Mouse (Mus musculus) hindbrain, embryonic 11.5 days (tissue): ENCODE measurements at regions not wholly inside any gene's neighbourhood (a gene's known extent, or its start where the extent isn't known, plus 50 kb on each side); places are given as distances from the start of the nearest gene placed in this dataset.

ENCODE experiments used
- ATAC-seq: fragments of 200-750 bp; cut with Nextera tagmentation; 2 replicates; pipeline ENCODE4 v1.8.0; 2017; ENCODE audit warnings: mild to moderate bottlenecking, moderate TSS enrichment, moderate library complexity; ENCODE audit not compliant: low FRiP score
- DNase-seq: peaks from one replicate; pipeline ENCODE4 v3.0.0-alpha.2; 2015; ENCODE audit warnings: low spot score
- H3K27ac ChIP-seq: fragments of 300-500 bp; sonication (generic); 2 replicates; pipeline ENCODE4 v1.5.1; 2014; ENCODE audit warnings: mild to moderate bottlenecking, low read depth, low read length
- H3K27me3 ChIP-seq: fragments of 300-500 bp; sonication (generic); 2 replicates; pipeline ENCODE4 v1.6.1; 2014; ENCODE audit warnings: mild to moderate bottlenecking, low read length, moderate library complexity, mixed read lengths; ENCODE audit not compliant: control insufficient read depth, insufficient read depth
- H3K36me3 ChIP-seq: fragments of 300-500 bp; sonication (generic); 2 replicates; pipeline ENCODE4 v1.6.1; 2014; ENCODE audit warnings: mild to moderate bottlenecking, low read length, moderate library complexity, mixed read lengths; ENCODE audit not compliant: control insufficient read depth, insufficient read depth
- H3K4me1 ChIP-seq: fragments of 300-500 bp; sonication (generic); replicated peaks from 2 replicates; pipeline ENCODE4 v1.6.1; 2014; ENCODE audit warnings: low read length, mixed read lengths; ENCODE audit not compliant: control insufficient read depth, insufficient read depth
- H3K4me2 ChIP-seq: fragments of 300-500 bp; sonication (generic); replicated peaks from 2 replicates; pipeline ENCODE4 v1.6.1; 2014; ENCODE audit warnings: mild to moderate bottlenecking, low read depth, low read length
- H3K4me3 ChIP-seq: fragments of 300-500 bp; sonication (generic); 2 replicates; pipeline ENCODE4 v1.5.1; 2014; ENCODE audit warnings: low read depth, low read length
- H3K9ac ChIP-seq: fragments of 300-500 bp; sonication (generic); 2 replicates; pipeline ENCODE4 v1.6.1; 2014; ENCODE audit warnings: low read depth, low read length
- H3K9me3 ChIP-seq: fragments of 300-500 bp; sonication (generic); 2 replicates; pipeline ENCODE4 v1.6.1; 2016; ENCODE audit warnings: low read length; ENCODE audit not compliant: control insufficient read depth
- WGBS: fragments of 180-500 bp; shearing (Covaris S2); extraction: QIAGEN DNeasy Blood & Tissue Kit; methylation state at CpG from one replicate; pipeline ENCODE4 v1.1.7; 2014; 5-methylcytosine and 5-hydroxymethylcytosine counted together

- H3K36me3 ChIP-seq, result no peaks in the 10 kb centered on the region
- no peak overlapping the region for H3K9ac ChIP-seq
- WGBS, result 82% methylated on average over 6 of the region's 6 CpGs
- no peaks in the 10 kb centered on the region for H3K27me3 ChIP-seq
- H3K4me3 ChIP-seq, result no peak overlapping the region
- no peak overlapping the region for H3K4me2 ChIP-seq
- H3K4me1 ChIP-seq, result no peaks in the 10 kb centered on the region
- DNase-seq (no peak), ATAC-seq (no peak)
- no peaks in the 10 kb centered on the region for H3K9me3 ChIP-seq
- H3K27ac ChIP-seq, result no peak overlapping the region
Measured at GRCm38 (mm10) chr4:89446156-89446716, 135.4 kb upstream of the Cdkn2b start.

GRCm38 (mm10) chr4:89445214-89446155 is 134.6 kb upstream of the Cdkn2b start:
- no peak overlapping the region for H3K4me3 ChIP-seq
- WGBS, result 70% methylated on average over 11 of the region's 11 CpGs
- ATAC-seq, result no peak

GRCm38 (mm10) chr4:89442526-89442925 is 131.7 kb upstream of the Cdkn2b start:
- Histone ChIP-seq H3K27ac (no peak overlapping the region), H3K9ac (no peak overlapping the region), H3K9me3 (no peaks in the 10 kb centered on the region), H3K36me3 (no peaks in the 10 kb centered on the region), H3K4me3 (no peak overlapping the region), H3K27me3 (no peaks in the 10 kb centered on the region), H3K4me1 (no peaks in the 10 kb centered on the region), H3K4me2 (no peak overlapping the region)
- 82% methylated on average over 1 of the region's 1 CpGs for WGBS
- ATAC-seq, result no peak
- DNase-seq, result no peak

More at GRCm38 (mm10) chr4:89445214-89446155, 134.6 kb upstream of the Cdkn2b start:
- Histone ChIP-seq H3K9ac (no peak overlapping the region), H3K4me1 (no peaks in the 10 kb centered on the region), H3K9me3 (no peaks in the 10 kb centered on the region), H3K4me2 (no peak overlapping the region), H3K27me3 (no peaks in the 10 kb centered on the region), H3K36me3 (no peaks in the 10 kb centered on the region), H3K27ac (no peak overlapping the region)
- DNase-seq, result no peak

- Histone ChIP-seq H3K4me1 (no peaks in the 10 kb centered on the region), H3K27me3 (no peaks in the 10 kb centered on the region), H3K4me2 (no peak overlapping the region), H3K36me3 (no peaks in the 10 kb centered on the region), H3K27ac (no peak overlapping the region), H3K9me3 (no peaks in the 10 kb centered on the region), H3K9ac (no peak overlapping the region), H3K4me3 (no peak overlapping the region)
- 68% methylated on average over 3 of the region's 3 CpGs for WGBS
- ATAC-seq, result no peak
- no peak for DNase-seq
Measured at GRCm38 (mm10) chr4:89440821-89441220, 130.0 kb upstream of the Cdkn2b start.

- H3K9me3 ChIP-seq, result no peaks in the 10 kb centered on the region
- H3K4me3 ChIP-seq, result no peak overlapping the region
- DNase-seq (no peak), ATAC-seq (no peak)
- H3K27me3 ChIP-seq, result no peaks in the 10 kb centered on the region
- H3K27ac ChIP-seq, result no peak overlapping the region
- H3K4me2 ChIP-seq, result no peak overlapping the region
- H3K4me1 ChIP-seq, result no peaks in the 10 kb centered on the region
- WGBS, result 79% methylated on average over 4 of the region's 4 CpGs
- H3K9ac ChIP-seq, result no peak overlapping the region
- H3K36me3 ChIP-seq, result no peaks in the 10 kb centered on the region
Measured at GRCm38 (mm10) chr4:89440326-89440725, 129.5 kb upstream of the Cdkn2b start.

GRCm38 (mm10) chr4:89438665-89439064 is 127.8 kb upstream of the Cdkn2b start:
- DNase-seq, result no peak

GRCm38 (mm10) chr4:89436764-89437163 is 125.9 kb upstream of the Cdkn2b start:
- H3K27me3 ChIP-seq, result no peaks in the 10 kb centered on the region
- DNase-seq, result no peak
- no peak overlapping the region for H3K4me2 ChIP-seq
- H3K27ac ChIP-seq, result no peak overlapping the region
- H3K4me1 ChIP-seq, result no peaks in the 10 kb centered on the region
- no peaks in the 10 kb centered on the region for H3K9me3 ChIP-seq
- 84% methylated on average over 3 of the region's 3 CpGs for WGBS
- no peak for ATAC-seq
- H3K4me3 ChIP-seq, result no peak overlapping the region
- H3K36me3 ChIP-seq, result no peaks in the 10 kb centered on the region
- H3K9ac ChIP-seq, result no peak overlapping the region

More at GRCm38 (mm10) chr4:89438665-89439064, 127.8 kb upstream of the Cdkn2b start:
- ATAC-seq, result no peak
- no peak overlapping the region for H3K4me2 ChIP-seq
- H3K27ac ChIP-seq, result no peak overlapping the region
- no peak overlapping the region for H3K4me3 ChIP-seq
- no peak overlapping the region for H3K9ac ChIP-seq
- H3K4me1 ChIP-seq, result no peaks in the 10 kb centered on the region
- H3K36me3 ChIP-seq, result no peaks in the 10 kb centered on the region
- H3K9me3 ChIP-seq, result no peaks in the 10 kb centered on the region
- no peaks in the 10 kb centered on the region for H3K27me3 ChIP-seq
- WGBS, result 92% methylated on average over 2 of the region's 2 CpGs

GRCm38 (mm10) chr4:89434152-89434551 is 123.3 kb upstream of the Cdkn2b start:
- WGBS, result 87% methylated on average over 3 of the region's 3 CpGs
- no peak for DNase-seq
- no peaks in the 10 kb centered on the region for H3K27me3 ChIP-seq
- no peaks in the 10 kb centered on the region for H3K9me3 ChIP-seq
- no peaks in the 10 kb centered on the region for H3K4me1 ChIP-seq
- no peak for ATAC-seq
- no peak overlapping the region for H3K9ac ChIP-seq
- no peak overlapping the region for H3K27ac ChIP-seq
- no peak overlapping the region for H3K4me3 ChIP-seq
- H3K36me3 ChIP-seq, result no peaks in the 10 kb centered on the region
- H3K4me2 ChIP-seq, result no peak overlapping the region

GRCm38 (mm10) chr4:89433528-89433927 is 122.7 kb upstream of the Cdkn2b start:
- Histone ChIP-seq H3K9ac (no peak overlapping the region), H3K9me3 (no peaks in the 10 kb centered on the region), H3K4me2 (no peak overlapping the region), H3K4me1 (no peaks in the 10 kb centered on the region), H3K36me3 (no peaks in the 10 kb centered on the region), H3K27me3 (no peaks in the 10 kb centered on the region), H3K27ac (no peak overlapping the region), H3K4me3 (no peak overlapping the region)
- WGBS, result 83% methylated on average over 5 of the region's 5 CpGs
- ATAC-seq (no peak), DNase-seq (no peak)
